ENCODE assay signal across 8 mouse cellular contexts in genomic region chr6:91839010-91839871, GRCm38 (mm10). TPM values are rescaled to one million over a fixed set of nuclear protein-coding genes. Genes with fewer than 3 reads are reported as not detected.
DNase-seq lines count a peak whose midpoint lies in the region; ATAC-seq and TF ChIP-seq lines count a peak whose summit lies in the region.

No protein-coding gene starts in this region.

- no peak for TF ChIP-seq CTCF in brain, embryonic 14.5 days (IDR thresholded peaks at IDR 0.05; ENCODE audit: borderline replicate concordance, extremely low read depth, insufficient read depth, insufficient read length)

- intact Hi-C loops in left cerebral cortex, postnatal 4 days (cut with DNase I): no loop called here

- no peak for ATAC-seq in CD4-positive, CD25-positive, alpha-beta regulatory T cell, adult 4 months

- peak; percentile 37; the same call in 1 of the 2 replicates for TF ChIP-seq POLR2A in brain, embryonic 14.5 days (IDR thresholded peaks at IDR 0.05; ENCODE audit: borderline replicate concordance, extremely low read depth, insufficient read depth, insufficient read length, poor library complexity, severe bottlenecking)

- DNase-seq in CD4-positive, CD25-positive, alpha-beta regulatory T cell, adult 2 months (ENCODE audit: low read depth, low spot score): peak; percentile 43
- DNase-seq in brain, embryonic 14.5 days (ENCODE audit: low read depth): peak; percentile 94
- DNase-seq in frontal cortex, postnatal 14 days (ENCODE audit: low spot score in 2 of 2): peak; percentile 35 to 61
- peak; percentile 47 for DNase-seq in induced T-regulatory cell, adult 2 months (ENCODE audit: low read depth)
- peak; percentile 87 for DNase-seq in left cerebral cortex, postnatal 4 days
- peak; percentile 21 for DNase-seq in naive thymus-derived CD4-positive, alpha-beta T cell, adult 2 months (ENCODE audit: low read depth)
- peak; percentile 49 for DNase-seq in thymus, postnatal 14 days

RNA-seq across cellular contexts. Expression of gene Grip2, which starts 12.2 kb away (rescaled TPM):
- under 1 TPM; 0.29 to 0.30 TPM for polyA plus RNA-seq in CD4-positive, CD25-positive, alpha-beta regulatory T cell, adult 4 months (2017; shearing (Covaris generic))
- 18.6 and 21.0 TPM in 2 replicates for polyA plus RNA-seq in brain, embryonic 14.5 days (2012; rRNA removed)
- total RNA-seq in left cerebral cortex, postnatal 4 days (2021): 10 to 100 TPM; 45.4 to 47.0 TPM

RNA-seq across cellular contexts. Expression of gene Ccdc174, which starts 38.6 kb away (rescaled TPM):
- 10 to 100 TPM; 37.9 to 54.0 TPM for polyA plus RNA-seq in CD4-positive, CD25-positive, alpha-beta regulatory T cell, adult 4 months (2017; shearing (Covaris generic))
- polyA plus RNA-seq in brain, embryonic 14.5 days (2012; rRNA removed): 17.9 and 20.5 TPM in 2 replicates
- total RNA-seq in left cerebral cortex, postnatal 4 days (2021): 10 to 100 TPM; 24.2 to 24.7 TPM

Comparison
In these comparisons a context has a peak if more than half of its experiments do, and no peak if none do; other contexts are left out.
1. DNase-seq: peak in every context shown above with its lines; median percentile 94 in brain, embryonic 14.5 days; 87 in left cerebral cortex, postnatal 4 days; 49 in thymus, postnatal 14 days; 48 in frontal cortex, postnatal 14 days; 47 in induced T-regulatory cell, adult 2 months; 43 in CD4-positive, CD25-positive, alpha-beta regulatory T cell, adult 2 months; 21 in naive thymus-derived CD4-positive, alpha-beta T cell, adult 2 months.
2. RNA of gene Grip2, which starts 12.2 kb away (polyA plus RNA-seq): 18.6 to 21.0 TPM in brain, embryonic 14.5 days; 0.29 to 0.30 TPM in CD4-positive, CD25-positive, alpha-beta regulatory T cell, adult 4 months; every median in the first group is over 10 times any median in the second.